Mouse (Mus musculus) thymus, adult 2 months (tissue): ENCODE data around the gene Slc6a1.

Experiments used
- CTCF ChIP-seq: fragments of 200-500 bp; IDR thresholded peaks from 2 replicates; pipeline ENCODE4 v1.5.1; 2012; ENCODE audit warnings: mild to moderate bottlenecking, control low read depth, low read length, moderate library complexity, borderline replicate concordance; ENCODE audit not compliant: control insufficient read depth, poor library complexity, insufficient read depth; ENCODE audit errors: extremely low read depth
- POLR2A ChIP-seq: fragments of 200-500 bp; IDR thresholded peaks from 2 replicates; pipeline ENCODE4 v1.6.1; 2012; ENCODE audit warnings: mild to moderate bottlenecking, low read length, control low read depth, moderate library complexity; ENCODE audit not compliant: control insufficient read depth, poor library complexity, insufficient read depth; ENCODE audit errors: extremely low read depth

DNA sequence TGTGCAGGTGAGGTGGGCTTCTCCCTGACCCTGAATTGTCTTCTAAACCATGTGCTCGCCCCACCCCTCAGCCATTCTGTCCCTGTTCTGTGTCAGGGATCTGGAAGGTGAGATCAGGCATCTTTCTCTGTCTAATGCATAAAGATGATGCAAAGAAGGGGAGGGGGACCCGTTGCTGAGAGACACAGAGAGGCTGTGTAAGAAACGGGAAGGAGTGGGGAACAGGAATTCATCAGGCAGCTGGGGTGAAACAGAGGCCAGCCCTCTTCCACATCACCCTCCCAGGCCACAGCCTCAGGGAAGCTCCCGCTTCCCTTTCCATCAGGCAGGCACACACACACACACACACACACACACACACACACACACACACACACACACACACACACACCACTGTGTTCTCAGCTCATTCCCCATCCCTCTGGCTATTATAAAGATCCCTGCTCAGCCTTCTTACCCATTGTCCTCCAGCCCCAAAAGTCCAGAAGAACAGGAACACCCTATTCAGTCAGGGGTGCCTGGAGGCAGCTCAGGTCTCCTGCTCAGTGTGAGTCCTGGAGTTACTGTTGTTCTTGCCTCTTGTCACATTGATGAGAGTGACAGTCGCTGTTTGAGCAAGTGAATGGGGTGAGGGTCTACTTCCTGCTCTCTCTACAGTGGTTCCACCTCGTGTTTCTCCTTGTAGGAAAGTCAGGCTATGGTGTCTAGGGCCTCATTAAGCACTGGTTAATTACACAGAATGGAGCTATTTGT lies 43.4 kb upstream of the Slc6a1 start:
- no peak for TF ChIP-seq CTCF
- TF ChIP-seq POLR2A: no peak
